Comparison of ENCODE assay signal across 25 mouse cellular contexts in genomic region chr16:85298559-85298958, GRCm38 (mm10).
DNase-seq lines count a peak whose midpoint lies in the region; ATAC-seq and TF ChIP-seq lines count a peak whose summit lies in the region.
"Had no signal": no experiment of that assay in that cellular context is flagged by ENCODE, and none has a peak within 500 bp of the region (broad histone marks: within the 10 kb centered on the region; RNA-seq: fewer than 3 reads in every experiment).

No protein-coding gene starts in this region.

- no peak overlapping the region for H3K4me3 ChIP-seq in heart, postnatal 0 days (ENCODE audit: low read depth, low read length)
- no peak overlapping the region for H3K4me3 ChIP-seq in embryonic fibroblast, embryonic 13.5 days (ENCODE audit: insufficient read depth, low read length)
- H3K4me3 ChIP-seq in midbrain, embryonic 10.5 days, result no peak overlapping the region
- H3K4me3 ChIP-seq: embryonic facial prominence, embryonic 10.5 days; embryonic facial prominence, embryonic 12.5 days; erythroblast, embryonic 14.5 days; forebrain, embryonic 10.5 days; forebrain, embryonic 12.5 days had no signal

- TF ChIP-seq CTCF in heart, postnatal 0 days (IDR thresholded peaks at IDR 0.05; ENCODE audit: low read depth), result no peak
- no peak for TF ChIP-seq CTCF in embryonic fibroblast, embryonic 13.5 days (IDR thresholded peaks at IDR 0.05; ENCODE audit: borderline replicate concordance, insufficient read depth, low read length)

- ATAC-seq in heart, postnatal 0 days (ENCODE audit: insufficient read depth, low read depth), result no peak
- ATAC-seq: activated CD4-positive, CD25-positive, alpha-beta regulatory T cell, adult 4 months; forebrain, embryonic 14.5 days; forebrain, embryonic 16.5 days; Patski had no signal

- no peaks in the 10 kb centered on the region for H3K4me1 ChIP-seq in heart, postnatal 0 days (ENCODE audit: control insufficient read depth, insufficient read depth)
- peaks cover 13% of the 10 kb centered on the region for H3K4me1 ChIP-seq in embryonic fibroblast, embryonic 13.5 days (ENCODE audit: control insufficient read depth, insufficient read depth, low read length)
- H3K4me1 ChIP-seq in midbrain, embryonic 10.5 days, result no peaks in the 10 kb centered on the region
- H3K4me1 ChIP-seq: embryonic facial prominence, embryonic 10.5 days; embryonic facial prominence, embryonic 12.5 days had no signal

- H3K9me3 ChIP-seq in heart, postnatal 0 days (replicated peaks; ENCODE audit: control insufficient read depth, low read length), result no peaks in the 10 kb centered on the region
- no peaks in the 10 kb centered on the region for H3K9me3 ChIP-seq in midbrain, embryonic 10.5 days (replicated peaks)
- H3K9me3 ChIP-seq: embryonic facial prominence, embryonic 10.5 days; embryonic facial prominence, embryonic 12.5 days; forebrain, embryonic 10.5 days; forebrain, embryonic 12.5 days had no signal

- DNase-seq in heart, postnatal 0 days (ENCODE audit: low spot score), result peak; percentile 9
- DNase-seq in heart, postnatal 25 days (ENCODE audit: low spot score), result no peak
- peak; percentile 14 for DNase-seq in kidney, adult 9 months
- DNase-seq in kidney, adult 18-20 months, result no peak
- DNase-seq in lung, postnatal 10 days, result peak; percentile 1
- DNase-seq in lung, postnatal 36 days, result no peak
- no peak for DNase-seq in midbrain, embryonic 10.5 days (ENCODE audit: low spot score)
- DNase-seq: adrenal gland, postnatal 14 days; adrenal gland, postnatal 36 days; cerebellum, adult 11-12 months; cerebellum, adult 2 months; cerebellum, adult 9-10 months; cerebellum, postnatal 10 days; cerebellum, postnatal 25 days had no signal

- TF ChIP-seq POLR2A in embryonic fibroblast, embryonic 13.5 days (IDR thresholded peaks at IDR 0.05; ENCODE audit: low read depth, low read length), result no peak

- H3K4me2 ChIP-seq in heart, postnatal 0 days (ENCODE audit: low read depth, low read length), result no peak overlapping the region
- H3K4me2 ChIP-seq: embryonic facial prominence, embryonic 12.5 days; forebrain, embryonic 12.5 days had no signal

- TF ChIP-seq EP300 in heart, postnatal 0 days (IDR thresholded peaks at IDR 0.05; ENCODE audit: low read depth), result no peak

- H3K27ac ChIP-seq in heart, postnatal 0 days (ENCODE audit: low read depth), result no peak overlapping the region
- H3K27ac ChIP-seq in embryonic fibroblast, embryonic 13.5 days (ENCODE audit: insufficient read depth, low read length), result peak overlapping the region; percentile 79
- H3K27ac ChIP-seq in midbrain, embryonic 10.5 days (replicated peaks), result no peak overlapping the region
- H3K27ac ChIP-seq: embryonic facial prominence, embryonic 10.5 days; embryonic facial prominence, embryonic 12.5 days; forebrain, embryonic 10.5 days; forebrain, embryonic 12.5 days had no signal

- intact Hi-C loops in heart, postnatal 25 days (cut with DNase I), result no loop called here

- no peak overlapping the region for H3K9ac ChIP-seq in heart, postnatal 0 days (replicated peaks; ENCODE audit: low read depth, low read length)
- H3K9ac ChIP-seq: embryonic facial prominence, embryonic 12.5 days; forebrain, embryonic 12.5 days had no signal

- 30% methylated on average over 2 of the region's 2 CpGs for WGBS in heart, postnatal 0 days
- 73% methylated on average over 2 of the region's 2 CpGs for WGBS in midbrain, embryonic 10.5 days

- no peaks in the 10 kb centered on the region for H3K36me3 ChIP-seq in heart, postnatal 0 days (replicated peaks; ENCODE audit: control insufficient read depth, insufficient read depth, low read length)
- no peaks in the 10 kb centered on the region for H3K36me3 ChIP-seq in midbrain, embryonic 10.5 days
- H3K36me3 ChIP-seq: embryonic facial prominence, embryonic 10.5 days; embryonic facial prominence, embryonic 12.5 days; forebrain, embryonic 10.5 days; forebrain, embryonic 12.5 days; G1E had no signal

- H3K27me3 ChIP-seq in heart, postnatal 0 days (ENCODE audit: control insufficient read depth, insufficient read depth, low read length), result no peaks in the 10 kb centered on the region
- no peaks in the 10 kb centered on the region for H3K27me3 ChIP-seq in midbrain, embryonic 10.5 days (ENCODE audit: low read depth, poor library complexity, severe bottlenecking)
- H3K27me3 ChIP-seq: embryonic facial prominence, embryonic 12.5 days; forebrain, embryonic 12.5 days had no signal

Comparison
In these comparisons a context has a peak if more than half of its experiments do, and no peak if none do; other contexts are left out.
1. DNase-seq: peak in heart, postnatal 0 days (single experiment), kidney, adult 9 months (single experiment) and lung, postnatal 10 days (single experiment); none in heart, postnatal 25 days (single experiment), kidney, adult 18-20 months (single experiment), lung, postnatal 36 days (single experiment) and midbrain, embryonic 10.5 days (single experiment).